Mouse (Mus musculus): Measurements from ENCODE around the gene Galnt2. TPM values are rescaled to one million over a fixed set of nuclear protein-coding genes. Genes with fewer than 3 reads are reported as not detected.

The Galnt2 gene
- total and polyA plus RNA-seq, 2 experiments from 2014 or later: 30.3 to 35.4 TPM

DNA sequence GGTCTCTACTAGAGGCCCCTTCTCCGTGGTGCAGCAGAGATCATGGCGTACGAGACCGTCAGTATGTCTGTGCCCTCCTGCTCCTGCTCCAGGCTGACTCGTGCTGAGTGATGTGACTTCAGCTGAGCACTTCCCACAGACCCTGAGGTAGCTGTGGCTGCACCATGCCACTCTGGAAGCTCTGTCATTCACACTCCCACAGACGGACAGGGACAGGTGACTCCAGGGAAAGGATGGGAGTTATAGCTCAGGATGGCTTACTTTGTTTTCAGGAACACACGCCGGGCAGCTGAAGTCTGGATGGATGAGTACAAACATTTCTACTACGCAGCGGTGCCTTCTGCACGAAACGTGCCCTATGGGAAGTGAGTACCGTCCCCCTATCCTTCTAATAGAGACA is 105.1 kb downstream of the Galnt2 start:
- no peak for ATAC-seq (ENCODE audit: insufficient read depth, low read depth)
- WGBS: 92% methylated on average over 13 of the region's 13 CpGs
- Histone ChIP-seq H3K4me2 (ENCODE audit: low read depth, low read length) (no peak overlapping the region), H3K27ac (ENCODE audit: low read depth) (no peak overlapping the region), H3K9me3 (replicated peaks; ENCODE audit: control insufficient read depth, low read length) (no peaks in the 10 kb centered on the region), H3K4me3 (ENCODE audit: low read depth, low read length) (no peak overlapping the region), H3K9ac (replicated peaks; ENCODE audit: low read depth, low read length) (no peak overlapping the region), H3K4me1 (ENCODE audit: control insufficient read depth, insufficient read depth) (no peaks in the 10 kb centered on the region), H3K27me3 (ENCODE audit: control insufficient read depth, insufficient read depth, low read length) (no peaks in the 10 kb centered on the region), H3K36me3 (replicated peaks; ENCODE audit: control insufficient read depth, insufficient read depth, low read length) (peaks cover 90% of the 10 kb centered on the region)
- no peak for DNase-seq (ENCODE audit: low spot score)
- TF ChIP-seq EP300 (IDR thresholded peaks at IDR 0.05; ENCODE audit: low read depth) (no peak), CTCF (IDR thresholded peaks at IDR 0.05; ENCODE audit: low read depth) (no peak)

DNA sequence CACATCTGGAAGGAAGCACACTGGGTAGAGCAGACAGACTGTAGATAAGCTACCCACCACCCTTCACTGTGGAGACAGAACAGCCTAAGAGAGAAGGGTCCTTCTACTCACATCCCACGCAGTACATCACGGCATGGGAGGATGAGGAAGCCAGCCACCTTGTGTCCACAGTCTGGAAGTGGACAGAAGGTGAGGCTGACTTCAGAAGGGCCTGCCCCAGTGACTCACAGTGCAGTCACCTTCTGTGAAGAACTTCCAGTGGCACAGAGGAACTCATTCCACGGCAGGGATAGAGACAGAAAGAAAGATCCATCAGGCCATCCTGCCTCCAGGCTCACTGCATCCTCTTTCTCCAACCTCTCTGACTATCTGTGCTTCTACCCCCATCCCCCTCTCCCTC is 108.6 kb downstream of the Galnt2 start:
- no peak for ATAC-seq (ENCODE audit: insufficient read depth, low read depth)
- WGBS: 83% methylated on average over 3 of the region's 3 CpGs
- Histone ChIP-seq H3K36me3 (replicated peaks; ENCODE audit: control insufficient read depth, insufficient read depth, low read length) (peaks cover 97% of the 10 kb centered on the region), H3K27me3 (ENCODE audit: control insufficient read depth, insufficient read depth, low read length) (no peaks in the 10 kb centered on the region), H3K27ac (ENCODE audit: low read depth) (no peak overlapping the region), H3K9ac (replicated peaks; ENCODE audit: low read depth, low read length) (no peak overlapping the region), H3K4me2 (ENCODE audit: low read depth, low read length) (no peak overlapping the region), H3K9me3 (replicated peaks; ENCODE audit: control insufficient read depth, low read length) (no peaks in the 10 kb centered on the region), H3K4me3 (ENCODE audit: low read depth, low read length) (no peak overlapping the region), H3K4me1 (ENCODE audit: control insufficient read depth, insufficient read depth) (no peaks in the 10 kb centered on the region)
- DNase-seq (ENCODE audit: low spot score): no peak
- TF ChIP-seq EP300 (IDR thresholded peaks at IDR 0.05; ENCODE audit: low read depth) (no peak), CTCF (IDR thresholded peaks at IDR 0.05; ENCODE audit: low read depth) (no peak)

DNA sequence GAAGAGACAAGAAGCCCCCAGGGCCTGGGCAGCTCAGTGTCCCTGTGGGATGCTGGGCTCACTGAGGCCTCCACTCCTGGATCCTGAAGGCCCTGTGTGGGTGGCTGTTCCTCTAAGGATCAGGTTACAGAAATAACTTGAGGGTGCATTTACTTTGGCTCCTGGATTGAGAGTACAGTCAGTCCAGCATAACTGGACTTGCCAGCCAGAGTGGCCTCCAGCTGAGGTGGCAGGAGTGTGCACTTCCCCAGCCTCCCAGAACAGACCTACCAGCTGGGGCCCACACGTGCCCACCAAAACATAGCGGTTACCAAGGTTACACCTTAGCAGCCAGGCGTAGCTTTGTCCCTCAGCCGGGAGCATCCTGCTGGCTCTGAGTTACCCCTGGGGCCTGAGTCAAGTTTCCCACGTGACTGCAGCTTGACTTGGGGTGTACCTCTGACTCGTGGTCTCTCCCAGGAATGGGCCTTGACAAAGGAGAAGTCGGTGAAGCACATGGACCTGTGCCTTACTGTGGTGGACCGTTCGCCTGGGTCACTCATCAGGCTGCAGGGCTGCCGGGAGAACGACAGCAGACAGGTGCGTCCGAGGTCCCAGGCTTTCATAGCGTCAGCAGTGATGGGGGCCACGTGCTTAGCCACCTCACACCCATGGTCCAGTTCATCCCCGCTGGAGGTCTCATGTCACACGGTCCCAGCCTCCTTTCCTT is 109.3 kb downstream of the Galnt2 start:
- no peak overlapping the region for H3K4me2 ChIP-seq (ENCODE audit: low read depth, low read length)
- no peaks in the 10 kb centered on the region for H3K4me1 ChIP-seq (ENCODE audit: control insufficient read depth, insufficient read depth)
- no peak for DNase-seq (ENCODE audit: low spot score)
- H3K27ac ChIP-seq (ENCODE audit: low read depth): no peak overlapping the region
- TF ChIP-seq CTCF (IDR thresholded peaks at IDR 0.05; ENCODE audit: low read depth): no peak
- TF ChIP-seq EP300 (IDR thresholded peaks at IDR 0.05; ENCODE audit: low read depth): no peak
- no peaks in the 10 kb centered on the region for H3K27me3 ChIP-seq (ENCODE audit: control insufficient read depth, insufficient read depth, low read length)
- ATAC-seq (ENCODE audit: insufficient read depth, low read depth): no peak
- no peak overlapping the region for H3K9ac ChIP-seq (replicated peaks; ENCODE audit: low read depth, low read length)
- peaks cover 94% of the 10 kb centered on the region for H3K36me3 ChIP-seq (replicated peaks; ENCODE audit: control insufficient read depth, insufficient read depth, low read length)
- 82% methylated on average over 17 of the region's 17 CpGs for WGBS
- H3K9me3 ChIP-seq (replicated peaks; ENCODE audit: control insufficient read depth, low read length): no peaks in the 10 kb centered on the region
- H3K4me3 ChIP-seq (ENCODE audit: low read depth, low read length): no peak overlapping the region

DNA sequence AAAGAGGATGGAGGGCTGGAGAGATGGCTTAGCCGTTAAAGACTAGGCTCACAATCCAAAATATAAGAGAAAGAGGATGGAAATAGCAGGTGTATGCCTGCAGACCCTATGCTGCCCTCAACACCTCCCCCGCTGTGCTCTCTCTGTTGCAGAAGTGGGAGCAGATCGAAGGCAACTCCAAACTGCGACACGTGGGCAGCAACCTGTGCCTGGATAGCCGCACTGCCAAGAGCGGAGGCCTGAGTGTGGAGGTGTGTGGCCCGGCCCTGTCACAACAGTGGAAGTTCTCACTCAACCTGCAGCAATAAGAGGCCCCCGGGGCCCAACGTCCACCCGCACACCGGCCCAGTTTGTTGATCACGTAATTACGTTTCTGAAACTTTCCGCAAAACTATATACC is 112.0 kb downstream of the Galnt2 start:
- WGBS: 94% methylated on average over 15 of the region's 15 CpGs
- ATAC-seq (ENCODE audit: insufficient read depth, low read depth) (no peak), DNase-seq (ENCODE audit: low spot score) (no peak)
- no peak overlapping the region for H3K9ac ChIP-seq (replicated peaks; ENCODE audit: low read depth, low read length)
- no peak for TF ChIP-seq CTCF (IDR thresholded peaks at IDR 0.05; ENCODE audit: low read depth)
- TF ChIP-seq EP300 (IDR thresholded peaks at IDR 0.05; ENCODE audit: low read depth): no peak
- no peak overlapping the region for H3K4me2 ChIP-seq (ENCODE audit: low read depth, low read length)
- H3K4me1 ChIP-seq (ENCODE audit: control insufficient read depth, insufficient read depth): peaks cover 3% of the 10 kb centered on the region; the same call in 1 of the 2 replicates
- H3K27ac ChIP-seq (ENCODE audit: low read depth): no peak overlapping the region
- no peaks in the 10 kb centered on the region for H3K9me3 ChIP-seq (replicated peaks; ENCODE audit: control insufficient read depth, low read length)
- H3K27me3 ChIP-seq (ENCODE audit: control insufficient read depth, insufficient read depth, low read length): no peaks in the 10 kb centered on the region
- H3K4me3 ChIP-seq (ENCODE audit: low read depth, low read length): no peak overlapping the region
- peaks cover 69% of the 10 kb centered on the region for H3K36me3 ChIP-seq (replicated peaks; ENCODE audit: control insufficient read depth, insufficient read depth, low read length)

DNA sequence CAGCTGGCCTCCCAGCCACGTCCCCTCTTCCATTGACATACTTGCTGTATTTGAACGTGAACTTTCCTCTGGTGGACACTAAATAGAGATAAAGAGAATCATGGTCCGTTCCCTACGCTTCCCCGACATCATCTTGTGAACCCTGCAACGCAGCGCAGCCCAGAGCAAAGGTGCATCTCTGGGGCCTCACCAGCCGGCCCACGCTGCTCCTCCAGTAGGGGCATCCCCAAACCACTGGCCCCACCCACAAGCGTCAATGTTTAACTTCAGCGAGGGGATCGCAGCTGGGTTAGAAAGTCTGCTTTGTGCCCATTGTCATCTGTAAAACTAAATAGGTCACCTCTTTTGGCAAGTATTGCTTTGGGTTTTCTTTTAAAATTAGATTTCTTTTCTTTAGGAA is 112.8 kb downstream of the Galnt2 start:
- H3K36me3 ChIP-seq (replicated peaks; ENCODE audit: control insufficient read depth, insufficient read depth, low read length): peaks cover 60% of the 10 kb centered on the region
- H3K27ac ChIP-seq (ENCODE audit: low read depth): no peak overlapping the region
- peaks cover 3% of the 10 kb centered on the region; the same call in 1 of the 2 replicates for H3K4me1 ChIP-seq (ENCODE audit: control insufficient read depth, insufficient read depth)
- TF ChIP-seq EP300 (IDR thresholded peaks at IDR 0.05; ENCODE audit: low read depth): no peak
- TF ChIP-seq CTCF (IDR thresholded peaks at IDR 0.05; ENCODE audit: low read depth): no peak
- no peak for ATAC-seq (ENCODE audit: insufficient read depth, low read depth)
- DNase-seq (ENCODE audit: low spot score): no peak
- H3K4me2 ChIP-seq (ENCODE audit: low read depth, low read length): no peak overlapping the region
- WGBS: 91% methylated on average over 12 of the region's 12 CpGs
- no peak overlapping the region for H3K9ac ChIP-seq (replicated peaks; ENCODE audit: low read depth, low read length)
- no peaks in the 10 kb centered on the region for H3K27me3 ChIP-seq (ENCODE audit: control insufficient read depth, insufficient read depth, low read length)
- H3K9me3 ChIP-seq (replicated peaks; ENCODE audit: control insufficient read depth, low read length): no peaks in the 10 kb centered on the region
- no peak overlapping the region for H3K4me3 ChIP-seq (ENCODE audit: low read depth, low read length)

DNA sequence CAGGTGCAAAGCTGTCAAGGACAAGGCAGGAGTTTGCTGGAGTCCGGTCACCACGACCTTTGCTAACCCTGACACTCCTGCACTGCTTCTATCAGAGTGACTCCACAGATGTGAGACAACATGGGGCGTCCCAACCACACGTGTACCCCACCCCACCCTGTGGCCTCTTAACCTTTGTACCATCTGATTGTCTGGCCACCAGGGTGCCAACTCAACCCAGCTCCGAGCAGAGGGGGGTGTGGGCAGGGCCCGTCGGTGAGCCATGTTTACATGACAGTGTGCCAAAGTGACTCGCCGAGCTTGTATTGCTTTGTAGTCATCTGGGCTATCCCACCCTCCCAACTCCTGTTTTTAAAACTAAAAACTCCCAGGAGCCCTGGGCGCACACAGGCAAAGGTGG is 113.9 kb downstream of the Galnt2 start:
- H3K27ac ChIP-seq (ENCODE audit: low read depth): no peak overlapping the region
- DNase-seq (ENCODE audit: low spot score): no peak
- no peaks in the 10 kb centered on the region for H3K27me3 ChIP-seq (ENCODE audit: control insufficient read depth, insufficient read depth, low read length)
- no peak overlapping the region for H3K4me3 ChIP-seq (ENCODE audit: low read depth, low read length)
- peaks cover 3% of the 10 kb centered on the region; the same call in 1 of the 2 replicates for H3K4me1 ChIP-seq (ENCODE audit: control insufficient read depth, insufficient read depth)
- no peaks in the 10 kb centered on the region for H3K9me3 ChIP-seq (replicated peaks; ENCODE audit: control insufficient read depth, low read length)
- no peak overlapping the region for H3K4me2 ChIP-seq (ENCODE audit: low read depth, low read length)
- TF ChIP-seq CTCF (IDR thresholded peaks at IDR 0.05; ENCODE audit: low read depth) (no peak), EP300 (IDR thresholded peaks at IDR 0.05; ENCODE audit: low read depth) (no peak)
- WGBS: 77% methylated on average over 10 of the region's 10 CpGs
- ATAC-seq (ENCODE audit: insufficient read depth, low read depth): no peak
- H3K9ac ChIP-seq (replicated peaks; ENCODE audit: low read depth, low read length): no peak overlapping the region
- H3K36me3 ChIP-seq (replicated peaks; ENCODE audit: control insufficient read depth, insufficient read depth, low read length): peaks cover 49% of the 10 kb centered on the region

All from heart, postnatal 0 days (tissue).